Mouse (Mus musculus): ENCODE results near the gene Large2.
"Not testable (repeated sequence)": the region's sequence is repeated elsewhere in the genome, so short reads cannot be mapped to it uniquely, and the experiment has no call there.

Large2 gene

GRCm38 (mm10) chr2:92374514-92374913 lies at the start of gene Large2, which contains the start of gene Pex16:
Gene Large2 (minus strand): TSS chr2:92374869.
Gene Pex16 (plus strand): TSS chr2:92374676.
- DNase-seq (ENCODE audit: low spot score in 2 of 2), result peak in 1 of 2 experiments; percentile 27

DNA sequence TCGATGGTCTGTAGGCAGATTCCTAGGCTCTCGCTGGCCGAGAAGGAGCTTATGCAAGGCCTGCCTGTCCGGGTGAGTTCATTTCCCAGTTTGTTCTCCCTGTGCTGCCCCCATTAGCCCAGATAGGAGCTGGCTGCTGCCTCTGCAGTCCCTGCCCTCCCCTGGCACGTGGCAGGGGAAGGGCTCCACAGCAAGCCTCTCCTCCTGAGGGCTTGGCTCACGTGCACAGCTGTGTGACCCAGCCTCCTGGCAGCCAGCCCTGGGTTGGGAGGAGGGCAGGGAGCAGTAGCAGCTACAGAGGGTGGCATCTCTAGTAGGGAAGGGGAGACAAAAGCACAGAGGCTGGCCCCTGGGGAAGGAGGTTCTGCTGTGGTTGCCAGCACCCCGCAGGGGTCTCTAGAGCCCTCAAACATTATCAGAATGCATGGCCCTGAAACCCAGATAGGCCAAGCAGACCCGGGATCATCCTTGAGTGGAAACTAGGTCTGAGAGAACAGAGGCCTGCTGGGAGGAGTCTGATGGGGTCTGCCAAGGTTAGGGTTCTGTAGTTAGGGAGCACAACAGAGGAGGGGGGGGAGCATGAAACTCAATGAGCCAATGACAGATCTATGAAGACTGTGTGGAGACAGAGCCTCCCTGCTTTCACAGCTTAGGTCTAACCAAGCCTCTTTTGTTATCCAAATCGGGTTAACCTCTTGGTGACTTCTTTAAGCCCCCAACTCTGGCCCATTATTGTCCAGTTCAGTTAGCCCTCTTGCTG lies 49.2 kb upstream of the Large2 start:
- DNase-seq (ENCODE audit: low spot score in 2 of 2), result peak in 1 of 2 experiments; percentile 31

GRCm38 (mm10) chr2:92423156-92423555 lies 48.5 kb upstream of the Large2 start:
- DNase-seq (ENCODE audit: low spot score in 2 of 2), result no peak

DNA sequence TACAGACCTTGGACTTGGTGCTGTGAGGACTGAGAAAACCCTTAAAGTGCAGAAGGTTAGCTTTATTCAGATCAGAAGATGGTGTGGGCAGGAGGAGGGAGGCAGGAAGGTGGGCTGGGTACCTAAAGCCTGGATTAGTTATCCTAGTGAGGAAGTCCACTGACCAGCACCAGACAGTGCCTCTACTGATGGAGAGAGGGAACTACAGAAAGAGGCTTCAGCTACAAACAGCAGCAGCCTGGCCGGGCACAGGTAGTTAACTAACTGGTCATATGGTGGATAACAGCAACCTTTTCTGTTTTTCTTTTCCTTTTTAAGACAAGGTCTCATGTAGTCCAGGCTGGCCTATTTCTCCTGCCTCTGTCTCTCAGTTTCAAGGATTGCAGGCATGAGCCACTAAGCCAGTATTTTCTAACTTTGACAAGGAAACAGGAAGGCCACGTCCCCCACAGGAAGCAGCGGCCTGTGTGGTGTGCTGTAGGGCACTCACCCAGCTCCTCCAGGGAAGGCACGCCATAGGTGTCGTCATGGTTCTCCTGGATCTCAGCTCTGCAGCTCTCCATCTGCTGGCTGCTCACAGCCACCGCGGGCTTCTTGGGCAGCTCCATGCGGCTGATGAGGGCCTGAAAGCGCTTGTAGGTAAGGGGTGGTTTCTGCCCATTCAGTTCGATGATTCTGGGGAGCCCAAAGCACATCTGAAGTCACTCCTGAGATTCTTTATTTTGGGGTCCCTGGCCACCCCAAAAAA lies 47.9 kb upstream of the Large2 start:
- DNase-seq (ENCODE audit: low spot score in 2 of 2), result no peak

DNA sequence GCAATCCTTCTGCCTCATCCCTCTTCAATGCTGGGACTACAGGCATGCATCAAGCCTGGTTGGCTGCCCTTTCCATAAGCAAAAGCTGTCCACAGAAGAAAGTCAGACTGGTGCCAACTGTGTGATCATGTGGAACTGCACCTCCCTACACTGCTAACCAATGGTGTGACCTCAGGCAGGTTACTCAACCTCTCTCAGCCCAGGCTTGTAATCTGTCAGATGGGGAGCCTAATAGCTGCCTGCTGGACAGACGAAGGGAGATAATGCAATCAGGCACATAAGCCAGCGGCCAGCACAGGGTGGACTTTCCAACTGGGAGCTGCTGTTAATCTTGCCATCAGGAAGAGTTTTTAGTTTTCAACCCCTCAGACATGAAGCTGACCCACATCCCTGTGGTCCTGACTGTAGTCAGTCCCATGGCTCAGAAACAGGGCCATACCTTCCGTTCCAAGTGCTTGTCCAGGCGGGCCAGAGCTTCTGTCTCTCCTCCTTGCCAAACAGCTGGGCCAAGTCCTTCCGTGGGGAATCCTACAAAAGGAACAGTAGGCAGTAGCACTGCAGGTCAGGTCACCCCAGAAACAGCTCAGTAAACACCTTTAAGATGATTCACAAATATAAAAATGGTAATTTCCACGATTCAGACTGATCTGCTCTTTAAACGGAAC lies 47.2 kb upstream of the Large2 start:
- no peak for DNase-seq (ENCODE audit: low spot score in 2 of 2)

- DNase-seq (ENCODE audit: low spot score in 2 of 2), result no peak
Measured at GRCm38 (mm10) chr2:92411705-92412104, 37.0 kb upstream of the Large2 start.

- DNase-seq (ENCODE audit: low spot score in 2 of 2), result no peak
Measured at GRCm38 (mm10) chr2:92408309-92409045, 33.8 kb upstream of the Large2 start.

DNA sequence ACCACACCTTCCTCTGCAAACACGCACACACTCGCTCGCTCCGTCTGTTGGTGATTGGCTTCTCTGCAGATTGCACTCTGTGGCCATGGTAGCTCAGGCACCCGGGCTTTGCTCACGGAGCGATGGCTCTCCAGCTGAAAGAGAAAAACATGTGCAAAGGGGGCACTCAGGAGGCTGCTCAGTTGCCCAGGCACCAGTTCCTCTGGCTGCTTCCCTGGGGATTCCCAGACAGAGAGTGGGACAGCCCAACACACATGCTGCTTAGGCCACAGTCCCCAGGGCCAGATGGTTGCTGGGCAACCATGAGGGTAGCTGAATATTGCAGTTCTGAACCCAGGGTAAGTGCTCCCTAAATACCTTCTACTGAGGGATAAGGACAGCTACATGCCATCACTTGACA lies 31.0 kb upstream of the Large2 start:
- DNase-seq (ENCODE audit: low spot score in 2 of 2), result no peak

- DNase-seq (ENCODE audit: low spot score in 2 of 2), result no peak
Measured at GRCm38 (mm10) chr2:92404737-92405136, 30.1 kb upstream of the Large2 start.

GRCm38 (mm10) chr2:92403776-92404319 lies 29.2 kb upstream of the Large2 start:
- no peak for DNase-seq (ENCODE audit: low spot score in 2 of 2)

- DNase-seq (ENCODE audit: low spot score in 2 of 2), result no peak
Measured at GRCm38 (mm10) chr2:92402591-92403326, 28.1 kb upstream of the Large2 start.

- DNase-seq (ENCODE audit: low spot score in 2 of 2), result no peak
Measured at GRCm38 (mm10) chr2:92401091-92401561, 26.5 kb upstream of the Large2 start, which contains the start of gene Mapk8ip1. Gene Mapk8ip1 (minus strand): TSS chr2:92401263.

GRCm38 (mm10) chr2:92400682-92401081 lies 26.0 kb upstream of the Large2 start:
- no peak for DNase-seq (ENCODE audit: low spot score in 2 of 2)

- not testable (repeated sequence) for DNase-seq (ENCODE audit: low spot score in 2 of 2)
Measured at GRCm38 (mm10) chr2:92399877-92400276, 25.2 kb upstream of the Large2 start.

GRCm38 (mm10) chr2:92397436-92397835 lies 22.8 kb upstream of the Large2 start:
- DNase-seq (ENCODE audit: low spot score in 2 of 2), result no peak

- no peak for DNase-seq (ENCODE audit: low spot score in 2 of 2)
Measured at GRCm38 (mm10) chr2:92395535-92395934, 20.9 kb upstream of the Large2 start.

DNA sequence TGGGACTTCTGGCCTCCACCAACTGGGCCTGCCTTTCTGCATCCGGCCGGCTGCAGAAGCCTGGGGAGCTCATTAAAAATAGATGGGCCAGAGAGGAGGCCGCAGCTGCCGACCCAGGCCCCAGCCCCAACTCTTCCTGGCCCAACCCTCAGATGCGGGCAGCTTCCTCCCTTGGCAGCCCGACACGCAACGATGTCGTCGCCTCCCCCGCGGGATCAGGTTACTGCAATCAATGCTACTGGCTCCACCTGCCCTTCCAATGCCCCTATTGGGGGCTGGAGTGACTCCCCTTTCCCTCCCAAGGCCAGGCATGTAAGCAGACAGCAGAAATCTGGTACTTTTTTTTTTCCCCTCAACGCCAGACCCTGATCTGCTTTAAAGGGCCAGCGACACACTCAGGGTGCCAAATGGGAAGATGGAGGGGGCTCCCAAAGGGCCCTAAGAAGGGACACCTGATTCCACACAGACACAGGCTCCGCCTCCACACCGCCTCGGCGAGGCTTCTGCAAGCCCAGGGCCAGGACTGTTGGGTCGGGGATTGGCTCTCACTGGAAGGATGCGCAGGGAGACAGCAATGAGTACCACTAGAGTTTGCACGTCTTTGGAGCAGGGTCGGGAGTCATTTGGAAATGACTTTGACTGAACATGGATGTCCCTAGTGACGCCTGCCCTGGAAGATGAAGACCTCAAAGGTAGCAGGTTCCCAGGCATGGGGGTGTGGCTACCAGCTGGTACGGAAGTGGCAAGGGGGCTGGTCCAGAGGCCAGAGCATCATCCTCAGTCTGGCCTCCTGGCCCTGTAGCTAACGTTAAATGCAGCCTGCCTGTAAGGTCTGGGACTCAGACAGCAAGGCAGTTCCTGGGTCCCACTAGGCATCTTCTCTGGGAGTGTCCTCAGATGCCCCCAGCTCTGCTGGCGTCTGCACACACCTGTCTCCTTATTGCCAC lies 17.9 kb upstream of the Large2 start:
- DNase-seq (ENCODE audit: low spot score in 2 of 2), result no peak

DNA sequence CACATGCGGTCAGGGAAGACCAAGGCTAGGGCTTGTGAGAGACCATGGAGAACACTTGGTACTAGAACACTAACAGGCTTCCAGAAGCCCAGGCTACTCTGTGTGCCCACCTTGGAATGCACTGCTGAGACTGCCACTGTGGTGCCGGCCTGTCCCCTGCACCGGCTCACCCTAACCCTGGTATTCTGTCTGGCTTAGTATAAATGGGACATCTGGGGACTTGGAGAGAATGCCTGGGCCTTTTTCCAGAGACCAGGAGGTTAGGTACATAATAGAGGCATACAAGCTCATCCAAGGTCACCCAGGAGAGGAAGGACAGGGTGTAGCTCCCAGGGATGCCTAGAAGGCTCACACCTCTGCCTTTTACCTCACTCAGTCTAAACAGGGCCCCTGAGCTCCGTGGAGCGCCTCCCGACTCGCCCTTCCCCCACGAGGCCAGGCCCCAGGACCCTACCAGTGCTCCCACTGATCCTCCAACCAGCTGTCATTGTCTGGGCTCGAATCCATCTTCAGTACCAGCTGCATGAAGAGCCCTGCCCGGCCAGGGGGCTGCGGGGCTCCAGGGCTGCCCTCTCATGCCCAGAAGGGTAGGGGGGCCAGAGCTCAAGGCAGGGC lies 17.1 kb upstream of the Large2 start:
- DNase-seq (ENCODE audit: low spot score in 2 of 2), result no peak

DNA sequence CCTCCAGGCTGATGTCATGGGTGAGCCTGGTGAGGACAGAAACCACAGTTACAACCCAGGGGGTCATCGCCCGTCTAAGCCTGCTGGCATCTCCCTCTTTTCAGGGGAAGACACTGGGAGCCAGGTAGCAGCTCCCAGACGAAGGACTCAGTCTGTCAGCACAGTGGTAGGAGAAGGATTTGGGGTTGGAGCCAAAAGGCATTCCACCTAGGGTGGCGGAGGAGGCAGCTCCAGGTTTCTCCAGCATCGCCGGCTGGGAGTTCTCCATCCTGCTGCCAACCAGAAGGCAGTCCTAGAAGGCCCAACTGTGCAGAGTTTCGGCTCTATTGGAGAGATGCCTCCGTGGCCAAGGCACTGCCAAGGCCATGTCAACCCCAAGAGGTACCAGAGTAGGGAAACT lies 16.4 kb upstream of the Large2 start:
- DNase-seq (ENCODE audit: low spot score in 2 of 2), result no peak
